Mouse (Mus musculus): ENCODE measurements around the gene Slc35b2.
A peak's percentile ranks its signal among the peaks of the same experiment; 100 is the strongest.

Slc35b2 gene

GRCm38 (mm10) chr17:45563655-45564530, at the start of gene Slc35b2:
Gene Slc35b2 (plus strand): TSS chr17:45563874.
- DNase-seq (ENCODE audit: low spot score) = peak; percentile 94

GRCm38 (mm10) chr17:45515204-45515726, 48.4 kb upstream of the Slc35b2 start:
- no peak for DNase-seq (ENCODE audit: low spot score)

GRCm38 (mm10) chr17:45515806-45516205, 47.9 kb upstream of the Slc35b2 start:
- no peak for DNase-seq (ENCODE audit: low spot score)

GRCm38 (mm10) chr17:45516488-45516887, 47.2 kb upstream of the Slc35b2 start:
- peak; percentile 69 for DNase-seq (ENCODE audit: low spot score)

GRCm38 (mm10) chr17:45517135-45517534, 46.5 kb upstream of the Slc35b2 start:
- DNase-seq (ENCODE audit: low spot score) = no peak

GRCm38 (mm10) chr17:45517549-45518215, 46.0 kb upstream of the Slc35b2 start:
- no peak for DNase-seq (ENCODE audit: low spot score)

GRCm38 (mm10) chr17:45518766-45519475, 44.8 kb upstream of the Slc35b2 start:
- DNase-seq (ENCODE audit: low spot score) = no peak

GRCm38 (mm10) chr17:45520136-45520535, 43.5 kb upstream of the Slc35b2 start:
- no peak for DNase-seq (ENCODE audit: low spot score)

- no peak for DNase-seq (ENCODE audit: low spot score)
These were observed 40.4 kb upstream of the Slc35b2 start, which contains the start of gene Tcte1 for GRCm38 (mm10) chr17:45523263-45523662. Gene Tcte1 (plus strand): TSS chr17:45523434.

- DNase-seq (ENCODE audit: low spot score) = no peak
These were observed 38.7 kb upstream of the Slc35b2 start for GRCm38 (mm10) chr17:45524961-45525360.

- no peak for DNase-seq (ENCODE audit: low spot score)
These were observed 37.1 kb upstream of the Slc35b2 start for GRCm38 (mm10) chr17:45526571-45526970.

- no peak for DNase-seq (ENCODE audit: low spot score)
These were observed 33.3 kb upstream of the Slc35b2 start for GRCm38 (mm10) chr17:45530346-45530782.

GRCm38 (mm10) chr17:45532896-45533295, 30.8 kb upstream of the Slc35b2 start:
- no peak for DNase-seq (ENCODE audit: low spot score)

GRCm38 (mm10) chr17:45536264-45536663, 27.4 kb upstream of the Slc35b2 start:
- DNase-seq (ENCODE audit: low spot score) = no peak

- DNase-seq (ENCODE audit: low spot score) = no peak
These were observed 25.3 kb upstream of the Slc35b2 start for GRCm38 (mm10) chr17:45538394-45538793.

GRCm38 (mm10) chr17:45539664-45540063, 24.0 kb upstream of the Slc35b2 start:
- DNase-seq (ENCODE audit: low spot score) = no peak

GRCm38 (mm10) chr17:45542129-45542528, 21.5 kb upstream of the Slc35b2 start:
- DNase-seq (ENCODE audit: low spot score) = no peak

GRCm38 (mm10) chr17:45542705-45543104, 21.0 kb upstream of the Slc35b2 start:
- no peak for DNase-seq (ENCODE audit: low spot score)

- DNase-seq (ENCODE audit: low spot score) = no peak
These were observed 20.6 kb upstream of the Slc35b2 start for GRCm38 (mm10) chr17:45543115-45543514.

- no peak for DNase-seq (ENCODE audit: low spot score)
These were observed 19.4 kb upstream of the Slc35b2 start for GRCm38 (mm10) chr17:45544001-45544872.

- DNase-seq (ENCODE audit: low spot score) = no peak
These were observed 18.8 kb upstream of the Slc35b2 start for GRCm38 (mm10) chr17:45544873-45545277.

Data from lung, postnatal 25 days (tissue).